Mouse (Mus musculus) left cerebral cortex, adult 9 months (tissue): ENCODE measurements around the gene Gadd45gip1.

ENCODE experiments used
- DNase-seq, 2 experiments: peaks; one replicate each; pipeline ENCODE4 v3.0.0; 2022; ENCODE audit warnings: low spot score in 2 of 2

The Gadd45gip1 gene

GRCm38 (mm10) chr8:84831490-84831889 lies at the start of gene Gadd45gip1:
Gadd45gip1 (plus strand) TSS chr8:84831522.
- no peak for DNase-seq

- no peak for DNase-seq
These were observed 49.4 kb upstream of the Gadd45gip1 start for GRCm38 (mm10) chr8:84781686-84782505.

- DNase-seq = no peak
These were observed 48.6 kb upstream of the Gadd45gip1 start for GRCm38 (mm10) chr8:84782680-84783079.

- DNase-seq = no peak
These were observed 48.0 kb upstream of the Gadd45gip1 start for GRCm38 (mm10) chr8:84783198-84783918.

GRCm38 (mm10) chr8:84783919-84784581 lies 47.3 kb upstream of the Gadd45gip1 start:
- no peak for DNase-seq

- no peak for DNase-seq
These were observed 46.4 kb upstream of the Gadd45gip1 start for GRCm38 (mm10) chr8:84784681-84785505.

- no peak for DNase-seq
These were observed 45.9 kb upstream of the Gadd45gip1 start for GRCm38 (mm10) chr8:84785506-84785755.

- no peak for DNase-seq
These were observed 45.3 kb upstream of the Gadd45gip1 start for GRCm38 (mm10) chr8:84785756-84786677.

- no peak for DNase-seq
These were observed 44.4 kb upstream of the Gadd45gip1 start for GRCm38 (mm10) chr8:84786801-84787467.

GRCm38 (mm10) chr8:84787523-84788302 lies 43.6 kb upstream of the Gadd45gip1 start:
- DNase-seq = no peak

GRCm38 (mm10) chr8:84788896-84789295 lies 42.4 kb upstream of the Gadd45gip1 start:
- no peak for DNase-seq

- no peak for DNase-seq
These were observed 42.0 kb upstream of the Gadd45gip1 start for GRCm38 (mm10) chr8:84789345-84789744.

- no peak for DNase-seq
These were observed 41.4 kb upstream of the Gadd45gip1 start for GRCm38 (mm10) chr8:84789855-84790486.

- no peak for DNase-seq
These were observed 40.8 kb upstream of the Gadd45gip1 start for GRCm38 (mm10) chr8:84790537-84790936.

GRCm38 (mm10) chr8:84792429-84792947 lies 38.8 kb upstream of the Gadd45gip1 start:
- DNase-seq = no peak

- no peak for DNase-seq
These were observed 38.2 kb upstream of the Gadd45gip1 start for GRCm38 (mm10) chr8:84793134-84793533.

- peak in 1 of 2 experiments; percentile 78 for DNase-seq
These were observed 37.4 kb upstream of the Gadd45gip1 start for GRCm38 (mm10) chr8:84793791-84794485.

- no peak for DNase-seq
These were observed 36.8 kb upstream of the Gadd45gip1 start for GRCm38 (mm10) chr8:84794486-84794885.
